Mouse (Mus musculus): ENCODE data around the gene Atp2b1.

The Atp2b1 gene

GRCm38 (mm10) chr10:98916011-98916780 is 2.0 kb downstream of the Atp2b1 start:
- no peak for DNase-seq (ENCODE audit: low spot score in 2 of 2)

DNA sequence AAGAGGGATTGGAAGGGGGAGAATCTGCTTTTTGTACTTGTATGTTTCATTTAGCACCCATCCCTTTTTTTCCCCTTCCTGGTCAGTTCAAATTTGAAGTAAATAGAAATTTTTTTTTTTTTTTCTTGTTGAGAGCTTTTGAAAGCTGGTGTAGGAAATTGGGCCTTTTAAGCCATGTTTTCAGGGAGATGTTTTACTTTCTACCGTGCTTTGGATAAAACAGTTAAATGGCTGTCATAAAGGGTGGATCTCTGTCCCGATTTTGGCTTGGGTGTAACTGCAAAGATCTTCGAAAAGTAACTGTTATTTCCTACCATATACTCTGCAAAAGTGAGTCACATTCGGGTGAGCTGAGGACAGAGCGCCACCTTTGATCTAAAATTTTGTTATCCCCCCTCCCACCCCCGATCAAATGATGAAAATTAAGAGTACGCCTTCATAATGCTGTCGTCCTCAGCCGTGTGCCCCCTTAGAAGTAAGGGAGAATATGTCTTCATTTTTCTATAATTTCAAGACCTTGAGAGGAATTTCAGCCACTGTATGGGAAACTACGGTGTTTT is 2.7 kb downstream of the Atp2b1 start:
- no peak for DNase-seq (ENCODE audit: low spot score in 2 of 2)

GRCm38 (mm10) chr10:98925081-98925480 is 10.9 kb downstream of the Atp2b1 start:
- no peak for DNase-seq (ENCODE audit: low spot score in 2 of 2)

DNA sequence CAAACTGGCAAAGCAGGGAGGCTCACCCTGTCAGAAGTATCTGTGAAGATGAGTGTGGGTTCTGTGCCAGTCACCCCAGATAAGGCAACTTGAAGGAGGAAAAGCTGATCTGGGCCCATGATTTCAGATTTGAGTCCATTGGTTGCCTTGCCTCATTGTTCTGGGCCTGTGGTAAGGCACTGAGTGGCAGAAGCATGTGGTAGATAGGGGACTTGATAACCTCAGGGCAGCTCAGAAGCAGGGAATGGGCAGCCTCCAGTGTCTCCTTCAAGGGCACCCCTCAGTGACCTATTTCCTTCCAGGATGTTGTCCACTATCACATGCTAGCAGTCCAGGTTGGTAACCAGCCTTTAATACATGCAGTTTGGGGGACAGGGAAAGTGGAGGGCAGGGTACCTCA is 12.8 kb downstream of the Atp2b1 start:
- no peak for DNase-seq (ENCODE audit: low spot score in 2 of 2)

- DNase-seq (ENCODE audit: low spot score in 2 of 2): no peak
These were observed 15.2 kb downstream of the Atp2b1 start for GRCm38 (mm10) chr10:98929444-98929843.

- DNase-seq (ENCODE audit: low spot score in 2 of 2): no peak
These were observed 15.9 kb downstream of the Atp2b1 start for GRCm38 (mm10) chr10:98930143-98930542.

DNA sequence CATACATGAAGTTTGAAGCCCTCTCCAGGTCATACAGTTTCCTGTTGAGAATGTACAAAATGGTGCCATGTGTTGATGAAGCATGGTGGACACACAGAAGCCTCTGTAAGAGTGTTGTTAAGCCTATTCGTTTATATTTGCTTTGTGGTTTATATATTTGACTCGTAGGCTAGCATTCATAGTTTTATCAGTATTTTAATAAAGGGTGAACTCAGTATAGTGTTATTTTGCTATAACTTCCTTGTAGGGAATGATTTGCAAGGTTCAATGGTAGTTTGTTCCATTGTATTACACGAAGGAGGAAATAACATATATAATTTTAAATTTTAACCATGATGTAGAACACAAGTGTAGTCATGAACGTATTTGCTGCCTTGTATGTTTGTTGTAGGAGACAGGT is 25.9 kb downstream of the Atp2b1 start:
- no peak for DNase-seq (ENCODE audit: low spot score in 2 of 2)

GRCm38 (mm10) chr10:98940799-98941198 is 26.6 kb downstream of the Atp2b1 start:
- no peak for DNase-seq (ENCODE audit: low spot score in 2 of 2)

GRCm38 (mm10) chr10:98941991-98942390 is 27.8 kb downstream of the Atp2b1 start:
- no peak for DNase-seq (ENCODE audit: low spot score in 2 of 2)

- no peak for DNase-seq (ENCODE audit: low spot score in 2 of 2)
These were observed 28.8 kb downstream of the Atp2b1 start for GRCm38 (mm10) chr10:98942999-98943398.

- DNase-seq (ENCODE audit: low spot score in 2 of 2): no peak
These were observed 29.7 kb downstream of the Atp2b1 start for GRCm38 (mm10) chr10:98943894-98944293.

DNA sequence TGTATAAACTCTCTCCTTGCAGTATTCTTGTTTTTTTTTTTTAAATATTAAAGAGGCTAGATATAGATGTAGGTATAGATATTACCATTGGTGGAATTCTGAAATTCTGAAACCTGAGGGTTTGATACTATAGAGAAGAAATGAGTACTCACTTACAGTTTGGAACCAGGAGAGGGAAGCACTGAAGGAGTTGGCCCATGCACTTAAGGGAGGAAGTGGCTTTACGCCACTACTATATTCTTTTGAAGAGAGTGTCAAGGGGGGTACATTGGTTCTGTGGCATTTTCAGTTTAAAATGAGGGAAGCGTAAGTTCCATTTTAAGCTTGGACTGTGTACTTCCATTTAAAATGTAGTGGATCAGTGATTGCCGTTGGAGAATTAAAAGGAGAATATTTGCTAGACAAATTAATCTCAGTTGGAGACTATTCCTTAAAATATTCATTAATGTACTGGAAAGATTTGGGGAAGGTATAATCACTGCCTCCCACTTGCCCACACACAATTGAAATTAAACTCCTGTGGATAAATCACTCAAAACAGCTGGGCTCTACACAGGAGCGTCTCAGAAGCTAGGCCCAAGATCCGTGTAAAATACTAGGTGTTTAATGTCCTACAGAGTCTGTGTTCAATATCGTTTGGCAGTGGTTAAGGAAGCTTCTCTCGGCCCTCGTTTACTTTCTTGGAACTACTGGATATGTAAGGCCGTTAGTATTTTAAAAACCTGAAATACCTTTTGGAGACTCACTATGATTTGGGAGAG is 32.0 kb downstream of the Atp2b1 start:
- no peak for DNase-seq (ENCODE audit: low spot score in 2 of 2)

GRCm38 (mm10) chr10:98947206-98947605 is 33.0 kb downstream of the Atp2b1 start:
- DNase-seq (ENCODE audit: low spot score in 2 of 2): no peak

GRCm38 (mm10) chr10:98948096-98948495 is 33.9 kb downstream of the Atp2b1 start:
- DNase-seq (ENCODE audit: low spot score in 2 of 2): no peak

DNA sequence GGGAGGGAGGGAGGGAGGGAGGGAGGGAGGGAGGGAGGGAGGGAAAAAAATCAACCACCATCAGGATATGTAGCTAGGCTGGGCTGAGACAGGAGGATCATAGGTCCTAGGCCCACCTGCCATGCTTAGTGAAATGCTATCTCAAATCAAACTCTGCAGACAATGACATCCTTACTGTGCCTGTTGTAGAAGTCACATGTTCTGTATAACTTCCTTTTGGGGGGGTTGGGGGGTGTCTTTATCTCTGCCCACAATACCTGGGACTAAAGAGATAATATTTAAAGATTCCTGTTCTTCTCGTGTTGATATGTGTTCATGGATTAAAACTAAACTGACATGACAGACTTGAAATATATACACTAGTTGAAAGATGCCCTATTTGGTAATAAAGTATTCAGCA is 35.5 kb downstream of the Atp2b1 start:
- DNase-seq (ENCODE audit: low spot score in 2 of 2): no peak

GRCm38 (mm10) chr10:98951286-98952270 is 37.4 kb downstream of the Atp2b1 start:
- DNase-seq (ENCODE audit: low spot score in 2 of 2): no peak

DNA sequence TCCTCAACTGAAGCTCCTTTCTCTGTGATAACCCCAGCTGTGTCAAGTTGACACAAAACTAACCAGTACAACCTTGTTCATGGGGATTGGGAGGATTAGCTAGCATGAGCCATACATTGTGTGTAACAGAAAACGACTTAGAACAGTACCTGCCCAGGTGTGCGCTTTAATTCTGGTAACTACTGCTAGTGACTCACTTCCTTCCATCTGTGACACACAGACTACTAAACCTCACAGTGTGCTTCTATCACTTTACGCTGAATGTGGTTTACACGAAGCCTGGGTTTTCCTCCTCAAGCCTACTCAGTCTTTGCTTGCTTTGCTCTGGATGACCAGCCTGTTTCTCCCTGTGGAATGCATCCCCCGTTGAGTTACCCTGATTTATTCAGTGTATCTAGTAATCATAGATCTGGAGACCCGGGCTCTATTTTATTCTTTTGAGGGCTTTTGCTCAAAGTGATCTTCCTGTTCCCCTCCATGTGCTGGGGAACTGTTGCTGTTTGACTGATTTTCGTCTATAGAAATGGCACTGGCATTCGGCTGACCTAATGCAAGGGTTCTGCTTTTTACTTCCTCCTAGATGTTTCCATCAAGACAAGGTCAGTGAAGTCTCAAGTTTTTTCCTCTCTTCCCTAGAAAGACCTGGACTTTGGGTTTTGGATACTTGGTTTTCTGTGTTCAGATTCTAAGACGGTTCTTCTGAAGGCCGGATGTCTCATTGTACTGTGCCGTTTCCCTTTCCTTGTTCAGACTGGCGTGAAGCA is 40.2 kb downstream of the Atp2b1 start:
- DNase-seq (ENCODE audit: low spot score in 2 of 2): no peak

- DNase-seq (ENCODE audit: low spot score in 2 of 2): no peak
These were observed 41.9 kb downstream of the Atp2b1 start for GRCm38 (mm10) chr10:98956124-98956523.

DNA sequence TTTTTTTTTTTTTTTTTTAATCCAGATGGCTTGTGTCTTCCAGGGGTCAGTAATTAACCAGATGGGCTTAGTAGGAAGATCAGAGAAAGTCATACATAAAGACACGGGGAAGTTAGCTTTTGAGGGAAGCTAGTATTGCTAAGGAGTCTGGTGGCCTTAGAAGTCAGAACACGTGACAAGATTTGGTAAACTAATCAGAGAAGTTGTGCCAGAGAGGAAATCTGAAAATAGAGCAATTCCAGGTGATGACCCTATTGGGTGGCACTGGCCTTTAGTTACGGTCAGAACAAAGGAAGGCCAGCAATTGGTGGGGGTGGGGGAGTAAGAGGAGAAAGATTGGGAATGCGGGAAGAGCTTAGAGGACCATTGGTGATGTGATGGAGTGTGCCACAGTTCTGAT is 44.5 kb downstream of the Atp2b1 start:
- no peak for DNase-seq (ENCODE audit: low spot score in 2 of 2)

GRCm38 (mm10) chr10:98959385-98959784 is 45.2 kb downstream of the Atp2b1 start:
- peak; percentile 53 to 59 for DNase-seq (ENCODE audit: low spot score in 2 of 2)

- no peak for DNase-seq (ENCODE audit: low spot score in 2 of 2)
These were observed 46.7 kb downstream of the Atp2b1 start for GRCm38 (mm10) chr10:98960911-98961310.

Data from frontal cortex, postnatal 14 days (tissue).